Mouse (Mus musculus) intestine, postnatal 0 days (tissue): ENCODE results near the gene Mex3a. TPM values are rescaled to one million over a fixed set of nuclear protein-coding genes. Genes with fewer than 3 reads are reported as not detected.

ENCODE experiments used
- ATAC-seq: fragments of 200-750 bp; cut with Nextera tagmentation; 2 replicates; pipeline ENCODE4 v1.8.0; 2017; ENCODE audit warnings: mild to moderate bottlenecking, moderate TSS enrichment, moderate library complexity
- H3K27ac ChIP-seq: fragments of 300-500 bp; sonication (generic); 2 replicates; pipeline ENCODE4 v1.5.1; 2014; ENCODE audit warnings: mild to moderate bottlenecking, low read depth, low read length, moderate library complexity
- H3K27me3 ChIP-seq: fragments of 300-500 bp; sonication (generic); replicated peaks from 2 replicates; pipeline ENCODE4 v1.6.1; 2014; ENCODE audit warnings: low read length, mixed read lengths; ENCODE audit not compliant: control insufficient read depth, insufficient read depth
- H3K36me3 ChIP-seq: fragments of 300-500 bp; sonication (generic); 2 replicates; pipeline ENCODE4 v1.6.1; 2014; ENCODE audit warnings: mild to moderate bottlenecking, moderate library complexity; ENCODE audit not compliant: control insufficient read depth, insufficient read depth
- H3K4me1 ChIP-seq: fragments of 300-500 bp; sonication (generic); replicated peaks from 2 replicates; pipeline ENCODE4 v1.6.1; 2014; ENCODE audit warnings: antibody characterized with exemption, low read length, mixed read lengths; ENCODE audit not compliant: control insufficient read depth, insufficient read depth
- H3K4me2 ChIP-seq: fragments of 300-500 bp; sonication (generic); replicated peaks from 2 replicates; pipeline ENCODE4 v1.6.1; 2014; ENCODE audit warnings: low read depth, mild to moderate bottlenecking, moderate library complexity
- H3K4me3 ChIP-seq: fragments of 300-500 bp; sonication (generic); 2 replicates; pipeline ENCODE4 v1.5.1; 2014; ENCODE audit warnings: low read depth, low read length
- H3K9ac ChIP-seq: fragments of 300-500 bp; sonication (generic); 2 replicates; pipeline ENCODE4 v1.6.1; 2014; ENCODE audit warnings: mild to moderate bottlenecking, low read depth, low read length
- H3K9me3 ChIP-seq: fragments of 300-500 bp; sonication (generic); 2 replicates; pipeline ENCODE4 v1.6.1; 2016; ENCODE audit warnings: mixed run types; ENCODE audit not compliant: control insufficient read depth
- CTCF ChIP-seq: sonication (generic); IDR thresholded peaks from 2 replicates; pipeline ENCODE4 v1.5.1; 2016; ENCODE audit warnings: low read depth, mild to moderate bottlenecking, control low read depth, antibody characterized with exemption, moderate library complexity
- WGBS: fragments of 180-500 bp; shearing (Covaris S2); extraction: QIAGEN DNeasy Blood & Tissue Kit; methylation state at CpG from one replicate; pipeline ENCODE4 v1.1.7; 2014; 5-methylcytosine and 5-hydroxymethylcytosine counted together
- microRNA counts: library from miRNA; unstranded; fragments of <30 nt; microRNA quantifications from one replicate; lab custom pipeline; 2016
- microRNA-seq: library from miRNA; unstranded; fragments of <30 nt; microRNA quantifications from one replicate; pipeline ENCODE4, GENCODE M21; 2016
- polyA plus RNA-seq: library from polyadenylated mRNA; unstranded; fragments of >200 nt; fragmentation: Nextera tagmentation; extraction: Ambion mirVana; gene quantifications from 2 replicates; pipeline ENCODE4 v1.2.1, GENCODE M21; 2015

Mex3a gene
- polyA plus RNA-seq, 1 experiment from 2014 or later = 2.8 TPM

GRCm38 (mm10) chr3:88590246-88590645 is 58.1 kb downstream of the Mex3a start:
- ATAC-seq = no peak
- H3K27ac ChIP-seq = no peak overlapping the region
- no peaks in the 10 kb centered on the region for H3K27me3 ChIP-seq
- TF ChIP-seq CTCF = no peak
- 29% methylated on average over 5 of the region's 5 CpGs for WGBS
- H3K4me2 ChIP-seq = no peak overlapping the region
- H3K9ac ChIP-seq = no peak overlapping the region
- H3K9me3 ChIP-seq = no peaks in the 10 kb centered on the region
- H3K36me3 ChIP-seq = peaks cover 27% of the 10 kb centered on the region
- H3K4me3 ChIP-seq = no peak overlapping the region
- H3K4me1 ChIP-seq = 0 out of 2 replicates have a peak, but pooled peaks cover 11% of the 10 kb centered on the region

MicroRNAs within 50 kb of the gene (microRNA counts, 519-probe panel; counts per million panel counts)
- not detected for microRNA mmu-miR-1905 (lab: Ali Mortazavi, UCI)

Small RNAs within 50 kb of the gene (microRNA-seq; reads per million reads assigned to microRNA genes)
- gene Mir1905 = not detected

Other genes starting within 250 kb of the Mex3a start
- gene Gm38392, start 245.2 kb upstream of the Mex3a start, polyA plus RNA-seq = 0.13 and 0.18 TPM in 2 replicates
- 6.1 and 7.2 TPM in 2 replicates for gene Tsacc, start 235.4 kb upstream of the Mex3a start, polyA plus RNA-seq
- gene Cct3, start 235.3 kb upstream of the Mex3a start, polyA plus RNA-seq = 170 and 175 TPM in 2 replicates
- 589 and 649 TPM in 2 replicates for gene Glmp, start 207.4 kb upstream of the Mex3a start, polyA plus RNA-seq
- 13.5 and 14.0 TPM in 2 replicates for gene Tmem79, start 196.2 kb upstream of the Mex3a start, polyA plus RNA-seq
- 12.6 and 13.7 TPM in 2 replicates for gene Smg5, start 196.1 kb upstream of the Mex3a start, polyA plus RNA-seq
- 2.3 and 3.3 TPM in 2 replicates for gene Paqr6, start 167.8 kb upstream of the Mex3a start, polyA plus RNA-seq
- gene Bglap3, start 159.7 kb upstream of the Mex3a start, polyA plus RNA-seq = 72.5 and 81.0 TPM in 2 replicates
- gene Bglap2, start 153.7 kb upstream of the Mex3a start, polyA plus RNA-seq = not detected in 2 replicates
- gene Bglap, start 147.9 kb upstream of the Mex3a start, polyA plus RNA-seq = not detected in 2 replicates
- 61.2 and 62.5 TPM in 2 replicates for gene Pmf1, start 122.1 kb upstream of the Mex3a start, polyA plus RNA-seq
- 30.4 and 31.7 TPM in 2 replicates for gene Slc25a44, start 107.3 kb upstream of the Mex3a start, polyA plus RNA-seq
- gene Sema4a, start 71.2 kb upstream of the Mex3a start, polyA plus RNA-seq = 93.1 and 101 TPM in 2 replicates
- gene Lmna, start 22.4 kb upstream of the Mex3a start, polyA plus RNA-seq = 92.5 and 96.5 TPM in 2 replicates
- gene Rab25, start 15.9 kb downstream of the Mex3a start, polyA plus RNA-seq = 79.5 and 89.2 TPM in 2 replicates
- 171 and 183 TPM in 2 replicates for gene Lamtor2, start 20.7 kb downstream of the Mex3a start, polyA plus RNA-seq
- 17.3 and 19.2 TPM in 2 replicates for gene Ubqln4, start 21.4 kb downstream of the Mex3a start, polyA plus RNA-seq
- gene Ssr2, start 43.5 kb downstream of the Mex3a start, polyA plus RNA-seq = 249 and 268 TPM in 2 replicates
- 21.6 and 22.1 TPM in 2 replicates for gene Arhgef2, start 73.6 kb downstream of the Mex3a start, polyA plus RNA-seq
- not detected in 2 replicates for gene Rxfp4, start 120.7 kb downstream of the Mex3a start, polyA plus RNA-seq
- gene Khdc4, start 153.4 kb downstream of the Mex3a start, polyA plus RNA-seq = 35.7 and 38.6 TPM in 2 replicates
- 48.8 and 50.2 TPM in 2 replicates for gene Rit1, start 184.4 kb downstream of the Mex3a start, polyA plus RNA-seq
- gene Syt11, start 242.8 kb downstream of the Mex3a start, polyA plus RNA-seq = 8.6 and 10.1 TPM in 2 replicates